Mouse (Mus musculus): ENCODE measurements around the gene Lcat. TPM values are rescaled to one million over a fixed set of nuclear protein-coding genes. Genes with fewer than 3 reads are reported as not detected.

The Lcat gene
- total RNA-seq, 2 experiments from 2014 or later = 2.4 TPM; not detected in 1

GRCm38 (mm10) chr8:105892432-105892831 is 50.8 kb downstream of the Lcat start:
- ATAC-seq (replicated peaks; ENCODE audit: low FRiP score, poor library complexity, severe bottlenecking) = no peak

GRCm38 (mm10) chr8:105890870-105891269 is 52.3 kb downstream of the Lcat start:
- no peak for ATAC-seq (replicated peaks; ENCODE audit: low FRiP score, poor library complexity, severe bottlenecking)

- no peak for ATAC-seq (replicated peaks; ENCODE audit: low FRiP score, poor library complexity, severe bottlenecking)
Measured at GRCm38 (mm10) chr8:105889756-105890465, 53.3 kb downstream of the Lcat start.

Other genes starting within 250 kb of the Lcat start
- gene Acd, start 242.3 kb downstream of the Lcat start, total RNA-seq (2015; ENCODE audit: low replicate concordance) = 10.9 and 22.0 TPM in 2 replicates
- 1.7 and 9.7 TPM in 2 replicates for gene Acd, start 242.3 kb downstream of the Lcat start, total RNA-seq (2017; ENCODE audit: low replicate concordance)
- gene Pard6a, start 242.2 kb downstream of the Lcat start, total RNA-seq (2015; ENCODE audit: low replicate concordance) = 1.7 and 3.6 TPM in 2 replicates
- 2.7 TPM in 1 of 2 replicates, not detected in the other for gene Pard6a, start 242.2 kb downstream of the Lcat start, total RNA-seq (2017; ENCODE audit: low replicate concordance)
- gene 4933405L10Rik, start 235.7 kb downstream of the Lcat start, total RNA-seq (2015; ENCODE audit: low replicate concordance) = not detected in 2 replicates
- not detected in 2 replicates for gene 4933405L10Rik, start 235.7 kb downstream of the Lcat start, total RNA-seq (2017; ENCODE audit: low replicate concordance)
- gene Enkd1, start 235.2 kb downstream of the Lcat start, total RNA-seq (2015; ENCODE audit: low replicate concordance) = 2.9 and 5.4 TPM in 2 replicates
- 0.15 and 3.7 TPM in 2 replicates for gene Enkd1, start 235.2 kb downstream of the Lcat start, total RNA-seq (2017; ENCODE audit: low replicate concordance)
- not detected in 2 replicates for gene Gfod2, start 184.7 kb downstream of the Lcat start, total RNA-seq (2015; ENCODE audit: low replicate concordance)
- 0.51 TPM in 1 of 2 replicates, not detected in the other for gene Gfod2, start 184.7 kb downstream of the Lcat start, total RNA-seq (2017; ENCODE audit: low replicate concordance)
- gene Ranbp10, start 116.0 kb downstream of the Lcat start, total RNA-seq (2015; ENCODE audit: low replicate concordance) = 306 and 341 TPM in 2 replicates
- gene Ranbp10, start 116.0 kb downstream of the Lcat start, total RNA-seq (2017; ENCODE audit: low replicate concordance) = 296 and 297 TPM in 2 replicates
- 2.9 TPM in 1 of 2 replicates, not detected in the other for gene Tsnaxip1, start 115.7 kb downstream of the Lcat start, total RNA-seq (2015; ENCODE audit: low replicate concordance)
- 1.4 TPM in 1 of 2 replicates, not detected in the other for gene Tsnaxip1, start 115.7 kb downstream of the Lcat start, total RNA-seq (2017; ENCODE audit: low replicate concordance)
- 57.0 and 57.3 TPM in 2 replicates for gene Cenpt, start 90.1 kb downstream of the Lcat start, total RNA-seq (2015; ENCODE audit: low replicate concordance)
- gene Cenpt, start 90.1 kb downstream of the Lcat start, total RNA-seq (2017; ENCODE audit: low replicate concordance) = 55.2 and 94.3 TPM in 2 replicates
- gene Thap11, start 88.2 kb downstream of the Lcat start, total RNA-seq (2015; ENCODE audit: low replicate concordance) = 9.6 and 22.0 TPM in 2 replicates
- 11.0 and 18.6 TPM in 2 replicates for gene Thap11, start 88.2 kb downstream of the Lcat start, total RNA-seq (2017; ENCODE audit: low replicate concordance)
- 57.8 and 102 TPM in 2 replicates for gene Nutf2, start 82.8 kb downstream of the Lcat start, total RNA-seq (2015; ENCODE audit: low replicate concordance)
- 15.3 and 42.5 TPM in 2 replicates for gene Nutf2, start 82.8 kb downstream of the Lcat start, total RNA-seq (2017; ENCODE audit: low replicate concordance)
- 12.2 and 15.9 TPM in 2 replicates for gene Edc4, start 62.5 kb downstream of the Lcat start, total RNA-seq (2015; ENCODE audit: low replicate concordance)
- 22.1 and 25.5 TPM in 2 replicates for gene Edc4, start 62.5 kb downstream of the Lcat start, total RNA-seq (2017; ENCODE audit: low replicate concordance)
- not detected in 2 replicates for gene Nrn1l, start 49.8 kb downstream of the Lcat start, total RNA-seq (2015; ENCODE audit: low replicate concordance)
- not detected in 2 replicates for gene Nrn1l, start 49.8 kb downstream of the Lcat start, total RNA-seq (2017; ENCODE audit: low replicate concordance)
- 5.4 and 8.6 TPM in 2 replicates for gene Pskh1, start 42.9 kb downstream of the Lcat start, total RNA-seq (2015; ENCODE audit: low replicate concordance)
- gene Pskh1, start 42.9 kb downstream of the Lcat start, total RNA-seq (2017; ENCODE audit: low replicate concordance) = 7.1 and 11.7 TPM in 2 replicates
- gene Ctrl, start 9.5 kb downstream of the Lcat start, total RNA-seq (2015; ENCODE audit: low replicate concordance) = not detected in 2 replicates
- gene Ctrl, start 9.5 kb downstream of the Lcat start, total RNA-seq (2017; ENCODE audit: low replicate concordance) = not detected in 2 replicates
- 20.2 and 25.2 TPM in 2 replicates for gene Psmb10, start 4.9 kb downstream of the Lcat start, total RNA-seq (2015; ENCODE audit: low replicate concordance)
- 2.7 and 4.2 TPM in 2 replicates for gene Psmb10, start 4.9 kb downstream of the Lcat start, total RNA-seq (2017; ENCODE audit: low replicate concordance)
- 2.5 and 3.4 TPM in 2 replicates for gene Slc12a4, start 22.7 kb upstream of the Lcat start, total RNA-seq (2015; ENCODE audit: low replicate concordance)
- 4.0 and 13.7 TPM in 2 replicates for gene Slc12a4, start 22.7 kb upstream of the Lcat start, total RNA-seq (2017; ENCODE audit: low replicate concordance)
- not detected in 2 replicates for gene Dpep3, start 36.0 kb upstream of the Lcat start, total RNA-seq (2015; ENCODE audit: low replicate concordance)
- not detected in 2 replicates for gene Dpep3, start 36.0 kb upstream of the Lcat start, total RNA-seq (2017; ENCODE audit: low replicate concordance)
- 0.72 and 6.7 TPM in 2 replicates for gene Dus2, start 48.0 kb upstream of the Lcat start, total RNA-seq (2015; ENCODE audit: low replicate concordance)
- gene Dus2, start 48.0 kb upstream of the Lcat start, total RNA-seq (2017; ENCODE audit: low replicate concordance) = 6.3 and 14.4 TPM in 2 replicates
- gene Dpep2nb, start 62.6 kb upstream of the Lcat start, total RNA-seq (2015; ENCODE audit: low replicate concordance) = not detected in 2 replicates
- gene Dpep2nb, start 62.6 kb upstream of the Lcat start, total RNA-seq (2017; ENCODE audit: low replicate concordance) = not detected in 2 replicates
- 1.8 and 4.6 TPM in 2 replicates for gene Ddx28, start 68.5 kb upstream of the Lcat start, total RNA-seq (2015; ENCODE audit: low replicate concordance)
- gene Ddx28, start 68.5 kb upstream of the Lcat start, total RNA-seq (2017; ENCODE audit: low replicate concordance) = 3.2 and 5.0 TPM in 2 replicates
- gene Nfatc3, start 115.5 kb upstream of the Lcat start, total RNA-seq (2015; ENCODE audit: low replicate concordance) = 71.3 and 80.4 TPM in 2 replicates
- gene Nfatc3, start 115.5 kb upstream of the Lcat start, total RNA-seq (2017; ENCODE audit: low replicate concordance) = 32.7 and 37.5 TPM in 2 replicates
- not detected in 2 replicates for gene Esrp2, start 193.6 kb upstream of the Lcat start, total RNA-seq (2015; ENCODE audit: low replicate concordance)
- gene Esrp2, start 193.6 kb upstream of the Lcat start, total RNA-seq (2017; ENCODE audit: low replicate concordance) = 0.08 TPM in 1 of 2 replicates, not detected in the other
- gene Pla2g15, start 207.0 kb upstream of the Lcat start, total RNA-seq (2015; ENCODE audit: low replicate concordance) = 1.7 and 9.4 TPM in 2 replicates
- 4.4 and 8.6 TPM in 2 replicates for gene Pla2g15, start 207.0 kb upstream of the Lcat start, total RNA-seq (2017; ENCODE audit: low replicate concordance)
- gene Slc7a6, start 225.5 kb upstream of the Lcat start, total RNA-seq (2015; ENCODE audit: low replicate concordance) = 1.4 and 3.4 TPM in 2 replicates
- 2.0 and 2.2 TPM in 2 replicates for gene Slc7a6, start 225.5 kb upstream of the Lcat start, total RNA-seq (2017; ENCODE audit: low replicate concordance)

Measured in erythroid progenitor cell, adult 5-6 weeks (primary cell).